Mouse (Mus musculus): ENCODE data around the gene Rfpl4b. TPM values are rescaled to one million over a fixed set of nuclear protein-coding genes. Genes with fewer than 3 reads are reported as not detected.

The Rfpl4b gene
- total and polyA plus RNA-seq, 3 experiments, result not detected

- Histone ChIP-seq H3K4me3 (replicated peaks in 1 of 3; ENCODE audit: low read depth in 2 of 3, low read length in 2 of 3, poor library complexity in 1 of 3) (no peak overlapping the region), H3K9ac (ENCODE audit: insufficient read depth, low read depth) (no peak overlapping the region), H3K4me1 (ENCODE audit: control insufficient read depth in 1 of 2, insufficient read depth in 2 of 2) (no peaks in the 10 kb centered on the region), H3K36me3 (replicated peaks in 1 of 2; ENCODE audit: control insufficient read depth in 1 of 2, insufficient read depth in 1 of 2, low read length in 1 of 2) (no peaks in the 10 kb centered on the region), H3K79me2 (replicated peaks; ENCODE audit: control insufficient read depth, extremely low read depth, insufficient read depth, poor library complexity, severe bottlenecking) (no peaks in the 10 kb centered on the region), H3K27me3 (replicated peaks) (no peaks in the 10 kb centered on the region), H3K4me2 (ENCODE audit: insufficient read depth, low read depth, poor library complexity, severe bottlenecking) (no peak overlapping the region), H3K9me3 (replicated peaks; ENCODE audit: low read length) (no peaks in the 10 kb centered on the region), H3K27ac (ENCODE audit: insufficient read depth, low read depth) (no peak overlapping the region)
- dilution Hi-C loops (cut with MboI; ENCODE audit: extremely low pct_ligation_motif_present, extremely low pct_unique_long_range_greater_than_20kb, low sequenced_read_pairs) (no loop called here), in situ Hi-C loops (cut with MboI; ENCODE audit: low pct_ligation_motif_present, low pct_unique_long_range_greater_than_20kb, low sequenced_read_pairs) (no loop called here)
- TF ChIP-seq ZMIZ1 (IDR thresholded peaks at IDR 0.05; ENCODE audit: low read depth, low read length) (no peak), IRF4 (IDR thresholded peaks at IDR 0.05; ENCODE audit: low read depth, low read length) (no peak), MYC (IDR thresholded peaks at IDR 0.05; ENCODE audit: low read depth, low read length) (no peak), MAFK (IDR thresholded peaks at IDR 0.05; ENCODE audit: insufficient replicate concordance, low read length) (no peak), MXI1 (IDR thresholded peaks at IDR 0.05; ENCODE audit: low read depth, low read length) (no peak), TBP (conservative IDR thresholded peaks at IDR 0.05; ENCODE audit: low read depth, low read length) (no peak), CHD1 (IDR thresholded peaks at IDR 0.05; ENCODE audit: low read depth, low read length) (no peak), ZNF384 (IDR thresholded peaks at IDR 0.05; ENCODE audit: low read depth, low read length) (no peak), UBTF (IDR thresholded peaks at IDR 0.05; ENCODE audit: low read depth, low read length) (no peak), CHD2 (IDR thresholded peaks at IDR 0.05; ENCODE audit: low read length) (no peak), ZKSCAN1 (IDR thresholded peaks at IDR 0.05; ENCODE audit: borderline replicate concordance, low read depth, low read length) (no peak), EP300 (IDR thresholded peaks at IDR 0.05; ENCODE audit: low read length) (no peak), E2F4 (IDR thresholded peaks at IDR 0.05; ENCODE audit: insufficient replicate concordance, low read depth, low read length) (no peak)
- no peak for DNase-seq (ENCODE audit: extremely low read depth)
Observed at GRCm38 (mm10) chr10:38806056-38806455, 15.5 kb downstream of the Rfpl4b start.

- no peak for DNase-seq (ENCODE audit: extremely low read depth)
- H3K4me2 ChIP-seq (ENCODE audit: insufficient read depth, low read depth, poor library complexity, severe bottlenecking), result no peak overlapping the region
- no peaks in the 10 kb centered on the region for H3K4me1 ChIP-seq (ENCODE audit: control insufficient read depth in 1 of 2, insufficient read depth in 2 of 2)
- no peaks in the 10 kb centered on the region for H3K9me3 ChIP-seq (replicated peaks; ENCODE audit: low read length)
- H3K79me2 ChIP-seq (replicated peaks; ENCODE audit: control insufficient read depth, extremely low read depth, insufficient read depth, poor library complexity, severe bottlenecking), result no peaks in the 10 kb centered on the region
- H3K27ac ChIP-seq (ENCODE audit: insufficient read depth, low read depth), result no peak overlapping the region
- no peak overlapping the region for H3K9ac ChIP-seq (ENCODE audit: insufficient read depth, low read depth)
- dilution Hi-C loops (cut with MboI; ENCODE audit: extremely low pct_ligation_motif_present, extremely low pct_unique_long_range_greater_than_20kb, low sequenced_read_pairs) (no loop called here), in situ Hi-C loops (cut with MboI; ENCODE audit: low pct_ligation_motif_present, low pct_unique_long_range_greater_than_20kb, low sequenced_read_pairs) (no loop called here)
- TF ChIP-seq CHD2 (IDR thresholded peaks at IDR 0.05; ENCODE audit: low read length) (no peak), MAX (IDR thresholded peaks at IDR 0.05; ENCODE audit: low read length) (no peak), MXI1 (IDR thresholded peaks at IDR 0.05; ENCODE audit: low read depth, low read length) (no peak), E2F4 (IDR thresholded peaks at IDR 0.05; ENCODE audit: insufficient replicate concordance, low read depth, low read length) (no peak), NRF1 (IDR thresholded peaks at IDR 0.05; ENCODE audit: low read depth, low read length) (no peak)
- no peaks in the 10 kb centered on the region for H3K36me3 ChIP-seq (replicated peaks in 1 of 2; ENCODE audit: control insufficient read depth in 1 of 2, insufficient read depth in 1 of 2, low read length in 1 of 2)
- H3K27me3 ChIP-seq (replicated peaks), result no peaks in the 10 kb centered on the region
- no peak overlapping the region for H3K4me3 ChIP-seq (replicated peaks in 1 of 3; ENCODE audit: low read depth in 2 of 3, low read length in 2 of 3, poor library complexity in 1 of 3)
Observed at GRCm38 (mm10) chr10:38804047-38804446, 17.5 kb downstream of the Rfpl4b start.

All from CH12.LX (cell line).